Mouse (Mus musculus) kidney, postnatal 0 days (tissue): Measurements from ENCODE around the gene Hrh2. TPM values are rescaled to one million over a fixed set of nuclear protein-coding genes. Genes with fewer than 3 reads are reported as not detected.

ENCODE experiments used
- ATAC-seq: fragments of 200-750 bp; cut with Nextera tagmentation; replicated peaks from 2 replicates; pipeline ENCODE4 v1.8.0; 2017; ENCODE audit warnings: low read depth, moderate number of reproducible peaks, moderate TSS enrichment, moderate library complexity; ENCODE audit not compliant: low FRiP score
- DNase-seq: peaks from one replicate; pipeline ENCODE4 v3.0.0-alpha.2; 2016; ENCODE audit warnings: low spot score
- H3K27ac ChIP-seq: fragments of 300-500 bp; sonication (generic); 2 replicates; pipeline ENCODE4 v1.5.1; 2014; ENCODE audit warnings: mild to moderate bottlenecking
- H3K27me3 ChIP-seq: fragments of 300-500 bp; sonication (generic); 2 replicates; pipeline ENCODE4 v1.6.1; 2014; ENCODE audit warnings: low read length, mixed read lengths; ENCODE audit not compliant: insufficient read depth
- H3K36me3 ChIP-seq: fragments of 300-500 bp; sonication (generic); 2 replicates; pipeline ENCODE4 v1.6.1; 2014; ENCODE audit warnings: low read length, mixed read lengths; ENCODE audit not compliant: insufficient read depth
- H3K4me1 ChIP-seq: fragments of 300-500 bp; sonication (generic); replicated peaks from 2 replicates; pipeline ENCODE4 v1.6.1; 2014; ENCODE audit warnings: antibody characterized with exemption, low read length, mixed read lengths; ENCODE audit not compliant: insufficient read depth
- H3K4me2 ChIP-seq: fragments of 300-500 bp; sonication (generic); 2 replicates; pipeline ENCODE4 v1.6.1; 2014; ENCODE audit warnings: mild to moderate bottlenecking, low read length, moderate library complexity, mixed read lengths
- H3K4me3 ChIP-seq: fragments of 300-500 bp; sonication (generic); replicated peaks from 2 replicates; pipeline ENCODE4 v1.5.1; 2014; ENCODE audit warnings: low read depth, low read length
- H3K9ac ChIP-seq: fragments of 300-500 bp; sonication (generic); 2 replicates; pipeline ENCODE4 v1.6.1; 2014; ENCODE audit warnings: low read depth, low read length
- H3K9me3 ChIP-seq: fragments of 300-500 bp; sonication (generic); replicated peaks from 2 replicates; pipeline ENCODE4 v1.6.1; 2016; ENCODE audit warnings: low read length, inconsistent platforms, mixed read lengths
- CTCF ChIP-seq: IDR thresholded peaks from 2 replicates; pipeline ENCODE4 v1.5.1; 2016; ENCODE audit warnings: antibody characterized with exemption, low read depth, mild to moderate bottlenecking, moderate library complexity
- WGBS: fragments of 180-500 bp; shearing (Covaris S2); extraction: QIAGEN DNeasy Blood & Tissue Kit; methylation state at CpG from one replicate; pipeline ENCODE4 v1.1.7; 2014; 5-methylcytosine and 5-hydroxymethylcytosine counted together
- polyA plus RNA-seq: library from polyadenylated mRNA; unstranded; fragments of >200 nt; fragmentation: Nextera tagmentation; extraction: Ambion mirVana; gene quantifications from 2 replicates; pipeline ENCODE4 v1.2.1, GENCODE M21; 2015

The Hrh2 gene
- polyA plus RNA-seq, 1 experiment from 2014 or later, result 0.05 TPM

DNA sequence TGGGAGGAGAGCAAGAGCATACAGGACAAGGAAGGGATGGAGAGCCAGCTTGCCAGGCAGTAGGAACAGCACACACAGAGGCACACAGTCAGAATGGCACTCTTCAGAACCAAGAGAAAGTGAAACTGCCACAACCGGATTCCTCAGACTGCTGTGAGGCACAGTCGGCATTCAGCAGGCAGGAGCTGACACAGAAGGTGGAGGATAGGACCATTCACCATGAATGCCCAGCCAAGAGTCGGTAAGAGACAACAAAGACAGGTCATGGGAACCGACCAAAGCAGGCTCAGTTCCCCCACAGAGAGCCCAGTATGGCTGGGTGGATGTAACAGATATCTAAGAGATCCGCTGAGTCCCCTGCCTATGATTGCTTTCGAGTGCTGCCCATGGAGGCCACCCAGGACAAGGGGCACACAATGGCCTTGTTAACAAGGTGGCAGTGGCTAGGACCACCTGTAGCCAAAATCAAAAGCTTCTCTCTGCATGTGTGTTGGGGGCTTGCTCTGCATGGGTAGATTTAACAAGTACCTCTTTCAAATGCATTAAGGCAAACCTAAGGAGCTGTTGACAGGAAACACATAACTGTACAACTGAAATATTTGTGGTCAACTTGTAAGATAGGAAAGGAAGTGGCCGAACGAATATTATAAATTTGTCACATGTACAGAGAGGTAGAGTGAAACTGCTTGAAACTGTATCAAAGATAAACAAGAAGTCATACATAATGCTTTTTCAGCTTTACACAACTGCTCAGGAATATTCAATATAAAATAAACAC lies 17.7 kb downstream of the Hrh2 start:
- 49% methylated on average over 8 of the region's 8 CpGs for WGBS
- H3K4me3 ChIP-seq, result no peak overlapping the region
- no peaks in the 10 kb centered on the region for H3K9me3 ChIP-seq
- no peaks in the 10 kb centered on the region for H3K4me1 ChIP-seq
- ATAC-seq (no peak), DNase-seq (no peak)
- H3K27ac ChIP-seq, result no peak overlapping the region
- no peak overlapping the region for H3K4me2 ChIP-seq
- H3K9ac ChIP-seq, result no peak overlapping the region
- TF ChIP-seq CTCF, result no peak
- H3K27me3 ChIP-seq, result no peaks in the 10 kb centered on the region
- no peaks in the 10 kb centered on the region for H3K36me3 ChIP-seq

GRCm38 (mm10) chr13:54211528-54212488 lies 19.9 kb downstream of the Hrh2 start:
- TF ChIP-seq CTCF, result no peak
- H3K9me3 ChIP-seq, result no peaks in the 10 kb centered on the region
- no peaks in the 10 kb centered on the region for H3K27me3 ChIP-seq
- H3K9ac ChIP-seq, result no peak overlapping the region
- H3K4me3 ChIP-seq, result no peak overlapping the region
- no peaks in the 10 kb centered on the region for H3K36me3 ChIP-seq
- no peaks in the 10 kb centered on the region for H3K4me1 ChIP-seq
- peak; percentile 67 for DNase-seq
- WGBS, result 24% methylated on average over 10 of the region's 10 CpGs
- ATAC-seq, result no peak; the same call in 1 of the 2 replicates
- peak overlapping the region; percentile 57 for H3K27ac ChIP-seq
- no peak overlapping the region for H3K4me2 ChIP-seq

DNA sequence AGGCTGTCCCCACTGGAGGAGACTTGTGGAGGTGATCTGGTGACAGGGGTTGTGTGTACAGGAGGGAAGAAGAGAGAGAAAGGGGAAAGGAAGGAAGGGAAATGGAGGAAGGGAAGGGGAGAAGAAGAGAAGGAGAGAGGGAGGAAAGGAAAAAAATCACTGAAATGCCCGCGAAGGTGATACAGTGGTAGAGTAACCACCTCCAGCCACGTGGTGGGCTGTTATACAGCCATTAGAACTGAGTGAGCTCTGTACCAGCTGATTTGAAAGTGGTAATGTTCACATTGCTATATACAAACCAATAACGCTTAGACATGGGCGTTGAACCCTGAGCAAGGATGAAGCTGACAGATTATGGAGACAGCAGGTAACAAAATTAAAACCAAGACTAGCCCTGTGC lies 20.6 kb downstream of the Hrh2 start:
- H3K4me1 ChIP-seq, result no peaks in the 10 kb centered on the region
- no peaks in the 10 kb centered on the region for H3K27me3 ChIP-seq
- H3K9ac ChIP-seq, result no peak overlapping the region
- no peak for DNase-seq
- H3K4me2 ChIP-seq, result no peak overlapping the region
- H3K9me3 ChIP-seq, result no peaks in the 10 kb centered on the region
- no peak overlapping the region for H3K4me3 ChIP-seq
- H3K36me3 ChIP-seq, result no peaks in the 10 kb centered on the region
- 52% methylated on average over 5 of the region's 5 CpGs for WGBS
- ATAC-seq, result no peak
- H3K27ac ChIP-seq, result peak overlapping the region; percentile 57
- no peak for TF ChIP-seq CTCF

DNA sequence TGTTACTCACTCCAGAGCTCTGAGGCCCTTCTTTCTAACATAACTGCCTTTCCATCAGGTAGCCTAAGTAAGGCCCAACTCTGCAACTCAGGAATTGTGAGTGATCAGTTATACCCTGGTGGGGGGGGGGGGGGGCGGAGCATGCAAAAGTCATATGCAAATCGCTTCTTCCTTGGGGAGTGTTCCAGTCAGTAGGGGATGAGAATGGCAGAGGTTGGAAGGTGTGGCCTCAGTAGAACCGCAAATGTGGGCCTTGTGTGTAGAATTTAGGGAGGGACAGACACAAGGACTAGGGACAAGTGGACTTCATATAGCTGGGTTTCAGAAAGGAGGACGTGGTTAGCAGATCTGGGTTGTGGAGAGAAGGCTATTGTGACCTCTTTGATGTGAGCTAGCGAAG lies 23.3 kb downstream of the Hrh2 start:
- H3K4me1 ChIP-seq, result no peaks in the 10 kb centered on the region
- TF ChIP-seq CTCF, result no peak
- H3K9ac ChIP-seq, result no peak overlapping the region
- H3K9me3 ChIP-seq, result no peaks in the 10 kb centered on the region
- DNase-seq (no peak), ATAC-seq (no peak)
- H3K36me3 ChIP-seq, result no peaks in the 10 kb centered on the region
- no peak overlapping the region for H3K27ac ChIP-seq
- no peaks in the 10 kb centered on the region for H3K27me3 ChIP-seq
- no peak overlapping the region for H3K4me2 ChIP-seq
- H3K4me3 ChIP-seq, result no peak overlapping the region
- WGBS, result 59% methylated on average over 5 of the region's 5 CpGs

GRCm38 (mm10) chr13:54215777-54216316 lies 23.9 kb downstream of the Hrh2 start:
- Histone ChIP-seq H3K9me3 (no peaks in the 10 kb centered on the region), H3K4me2 (no peak overlapping the region), H3K27ac (no peak overlapping the region), H3K9ac (no peak overlapping the region), H3K4me1 (no peaks in the 10 kb centered on the region), H3K27me3 (no peaks in the 10 kb centered on the region), H3K36me3 (no peaks in the 10 kb centered on the region), H3K4me3 (no peak overlapping the region)
- 51% methylated on average over 7 of the region's 7 CpGs for WGBS
- DNase-seq, result no peak
- no peak for TF ChIP-seq CTCF
- no peak for ATAC-seq

- no peak for ATAC-seq
- TF ChIP-seq CTCF, result no peak
- H3K27me3 ChIP-seq, result no peaks in the 10 kb centered on the region
- no peaks in the 10 kb centered on the region for H3K4me1 ChIP-seq
- H3K9ac ChIP-seq, result no peak overlapping the region
- H3K4me3 ChIP-seq, result no peak overlapping the region
- 80% methylated on average over 1 of the region's 1 CpGs for WGBS
- H3K9me3 ChIP-seq, result no peaks in the 10 kb centered on the region
- no peak overlapping the region for H3K27ac ChIP-seq
- no peak overlapping the region for H3K4me2 ChIP-seq
- H3K36me3 ChIP-seq, result no peaks in the 10 kb centered on the region
- no peak for DNase-seq
Measured at GRCm38 (mm10) chr13:54218341-54218740, 26.4 kb downstream of the Hrh2 start.
